Mouse (Mus musculus): ENCODE data around the gene Tmigd3.

DNA sequence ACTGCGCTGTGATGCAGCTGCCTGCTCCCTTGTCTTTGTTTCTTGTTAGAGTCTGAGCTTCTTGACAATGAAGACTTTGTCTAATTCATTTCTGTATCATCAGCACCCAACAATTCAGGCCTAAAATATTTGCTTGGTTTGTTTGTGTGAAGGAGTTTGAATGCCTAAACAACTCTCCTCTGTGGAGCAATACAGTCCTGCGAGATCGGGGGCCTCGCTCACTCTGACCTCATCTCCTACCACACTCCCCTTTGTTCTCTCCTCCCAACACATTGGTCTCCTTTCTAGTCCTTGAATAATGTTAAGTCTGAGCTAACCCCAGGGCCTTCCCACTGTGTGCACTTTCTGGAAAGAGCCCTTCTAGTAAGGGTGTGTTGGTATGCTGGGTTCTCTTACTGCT, 15.9 kb upstream of the Tmigd3 start:
- no peak for TF ChIP-seq CTCF (IDR thresholded peaks at IDR 0.05; ENCODE audit: borderline replicate concordance, extremely low read depth, insufficient read depth, insufficient read length)
- TF ChIP-seq POLR2A (IDR thresholded peaks at IDR 0.05; ENCODE audit: borderline replicate concordance, extremely low read depth, insufficient read depth, insufficient read length, poor library complexity, severe bottlenecking), result no peak

All from brain, embryonic 14.5 days (tissue).